9 mouse cellular contexts compared by ENCODE assay signal in the genomic region with DNA sequence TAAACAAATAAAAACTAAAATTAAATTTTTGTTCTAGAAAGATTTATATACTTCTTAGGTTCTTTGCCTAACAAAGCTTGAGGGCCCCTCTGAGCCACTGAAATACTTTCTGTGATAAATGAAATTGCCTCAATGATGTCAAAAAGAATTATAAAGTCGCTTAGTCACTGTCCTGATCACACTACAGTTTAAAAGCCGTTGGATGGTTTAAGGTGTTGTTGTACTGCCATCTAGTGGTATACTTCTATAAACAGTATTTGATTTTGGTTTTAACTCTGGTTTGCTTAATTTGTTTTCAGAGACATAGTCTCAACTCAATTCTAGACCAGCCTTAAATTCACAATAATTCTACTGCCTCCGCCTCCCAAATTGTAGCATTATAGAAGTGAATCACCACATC.
DNase-seq lines count a peak whose midpoint lies in the region; ATAC-seq and TF ChIP-seq lines count a peak whose summit lies in the region.
"Had no signal": no experiment of that assay in that cellular context is flagged by ENCODE, and none has a peak within 500 bp of the region (broad histone marks: within the 10 kb centered on the region; RNA-seq: fewer than 3 reads in every experiment).

No protein-coding gene starts in this region.

- ATAC-seq in liver, embryonic 14.5 days (ENCODE audit: insufficient read depth): no peak
- no peak for ATAC-seq in liver, embryonic 12.5 days

- DNase-seq in cerebellum, adult 2 months: peak in 1 of 2 experiments; percentile 6
- DNase-seq in cerebellum, postnatal 36 days: no peak
- peak in 1 of 3 experiments; percentile 13 for DNase-seq in liver, embryonic 14.5 days (ENCODE audit: low read depth in 3 of 3, low spot score in 3 of 3)
- peak; percentile 66 for DNase-seq in embryo, embryonic 11 days
- DNase-seq in retina, adult 2 months (ENCODE audit: low read depth, low spot score): peak; percentile 40
- DNase-seq in layer of hippocampus, adult 11-12 months (ENCODE audit: low spot score): no peak
- no peak for DNase-seq in left cerebral cortex, adult 8-10 months (ENCODE audit: low spot score in 2 of 2)
- DNase-seq: liver, embryonic 13.5 days had no signal

- peak; percentile 35; the same call in 1 of the 2 replicates for TF ChIP-seq CTCF in cerebellum, adult 2 months (IDR thresholded peaks at IDR 0.05; ENCODE audit: borderline replicate concordance, insufficient read depth, low read depth, low read length)
- TF ChIP-seq CTCF in liver, embryonic 14.5 days (IDR thresholded peaks at IDR 0.05; ENCODE audit: low read depth): peak; percentile 40; the same call in 1 of the 2 replicates

- TF ChIP-seq EP300 in liver, embryonic 14.5 days (IDR thresholded peaks at IDR 0.05; ENCODE audit: low read depth): no peak

- TF ChIP-seq POLR2A in cerebellum, adult 2 months (IDR thresholded peaks at IDR 0.05; ENCODE audit: borderline replicate concordance, insufficient read depth, low read length): no peak

- no peaks in the 10 kb centered on the region for H3K4me1 ChIP-seq in cerebellum, adult 2 months (ENCODE audit: control insufficient read depth, insufficient read depth, low read length)
- H3K4me1 ChIP-seq in liver, embryonic 14.5 days (replicated peaks; ENCODE audit: control insufficient read depth in 2 of 2, insufficient read depth in 2 of 2, low read length in 1 of 2): no peaks in the 10 kb centered on the region
- no peaks in the 10 kb centered on the region for H3K4me1 ChIP-seq in liver, embryonic 12.5 days
- H3K4me1 ChIP-seq: liver, embryonic 13.5 days had no signal

- H3K27ac ChIP-seq in cerebellum, adult 2 months (ENCODE audit: insufficient read depth, low read length): no peak overlapping the region
- H3K27ac ChIP-seq in liver, embryonic 14.5 days: no peak overlapping the region
- H3K27ac ChIP-seq in liver, embryonic 12.5 days: no peak overlapping the region
- H3K27ac ChIP-seq: liver, embryonic 13.5 days had no signal

- no peak overlapping the region for H3K4me3 ChIP-seq in cerebellum, adult 2 months (replicated peaks; ENCODE audit: insufficient read depth, low read depth, low read length)
- no peak overlapping the region for H3K4me3 ChIP-seq in liver, embryonic 14.5 days (ENCODE audit: insufficient read depth in 1 of 2, low read depth in 2 of 2, low read length in 2 of 2)
- no peak overlapping the region for H3K4me3 ChIP-seq in liver, embryonic 12.5 days
- H3K4me3 ChIP-seq: liver, embryonic 13.5 days had no signal

- WGBS in cerebellum, adult 2 months: 20% methylated on average over 3 of the region's 3 CpGs
- 11% methylated on average over 3 of the region's 3 CpGs for WGBS in liver, embryonic 14.5 days (ENCODE audit: insufficient replicate concordance)
- WGBS in liver, embryonic 12.5 days (ENCODE audit: insufficient replicate concordance): 13% methylated on average over 3 of the region's 3 CpGs

- H3K9ac ChIP-seq in liver, embryonic 14.5 days (replicated peaks): no peak overlapping the region
- H3K9ac ChIP-seq in liver, embryonic 12.5 days: no peak overlapping the region
- H3K9ac ChIP-seq: liver, embryonic 13.5 days had no signal

- no peaks in the 10 kb centered on the region for H3K9me3 ChIP-seq in liver, embryonic 14.5 days (ENCODE audit: control insufficient read depth, low read length)
- no peaks in the 10 kb centered on the region for H3K9me3 ChIP-seq in liver, embryonic 12.5 days (replicated peaks)
- H3K9me3 ChIP-seq: liver, embryonic 13.5 days had no signal

- no peaks in the 10 kb centered on the region for H3K27me3 ChIP-seq in cerebellum, adult 2 months (ENCODE audit: control insufficient read depth, insufficient read depth, low read length)
- H3K27me3 ChIP-seq in liver, embryonic 14.5 days (ENCODE audit: control insufficient read depth, insufficient read depth, low read length): no peaks in the 10 kb centered on the region
- no peaks in the 10 kb centered on the region for H3K27me3 ChIP-seq in liver, embryonic 12.5 days (replicated peaks)
- H3K27me3 ChIP-seq: liver, embryonic 13.5 days had no signal

- H3K36me3 ChIP-seq in liver, embryonic 14.5 days (replicated peaks; ENCODE audit: control insufficient read depth, insufficient read depth, low read depth): no peaks in the 10 kb centered on the region
- no peaks in the 10 kb centered on the region for H3K36me3 ChIP-seq in liver, embryonic 12.5 days
- H3K36me3 ChIP-seq: liver, embryonic 13.5 days had no signal

- H3K4me2 ChIP-seq in liver, embryonic 14.5 days (ENCODE audit: low read depth): no peak overlapping the region
- no peak overlapping the region for H3K4me2 ChIP-seq in liver, embryonic 12.5 days
- H3K4me2 ChIP-seq: liver, embryonic 13.5 days had no signal

Comparison
In these comparisons a context has a peak if more than half of its experiments do, and no peak if none do; other contexts are left out.
1. DNase-seq: peak in embryo, embryonic 11 days (single experiment) and retina, adult 2 months (single experiment); none in cerebellum, postnatal 36 days (0 of 2), layer of hippocampus, adult 11-12 months (single experiment) and left cerebral cortex, adult 8-10 months (0 of 2).